Mouse (Mus musculus) liver, embryonic 18 days (tissue): ENCODE measurements around the gene Zfp934. TPM values are rescaled to one million over a fixed set of nuclear protein-coding genes. Genes with fewer than 3 reads are reported as not detected.

ENCODE experiments used
- polyA plus RNA-seq: library from polyadenylated mRNA; depleted of rRNA; stranded (reverse); fragments of >200 nt; gene quantifications from 2 replicates; pipeline ENCODE4 v1.2.3, GENCODE M21; 2012; rRNA removed

The Zfp934 gene
- polyA plus RNA-seq = 2.7 and 3.6 TPM in 2 replicates

DNA sequence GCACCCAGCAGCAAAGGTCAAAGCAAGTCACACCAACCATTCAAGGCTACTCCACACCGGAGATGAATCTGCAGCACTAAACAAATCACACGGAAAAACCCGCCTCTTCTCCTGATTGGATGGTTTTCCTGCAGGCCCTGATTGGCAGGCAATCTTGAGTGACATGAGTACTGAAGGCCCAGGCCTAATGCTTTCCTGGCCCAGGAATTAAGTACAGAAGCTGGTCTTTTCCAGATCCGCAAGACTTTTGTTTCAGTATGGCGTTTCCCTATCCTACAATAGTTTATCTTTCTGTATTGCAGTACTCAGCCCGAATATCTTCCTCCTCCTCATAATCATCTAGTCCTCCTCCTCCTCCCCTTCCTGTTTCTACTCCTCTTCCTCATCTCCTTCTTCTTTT is at the start of gene Zfp934:
TSS of gene Zfp934 (minus strand) at position 101 of the 400 bp plus-strand sequence.

DNA sequence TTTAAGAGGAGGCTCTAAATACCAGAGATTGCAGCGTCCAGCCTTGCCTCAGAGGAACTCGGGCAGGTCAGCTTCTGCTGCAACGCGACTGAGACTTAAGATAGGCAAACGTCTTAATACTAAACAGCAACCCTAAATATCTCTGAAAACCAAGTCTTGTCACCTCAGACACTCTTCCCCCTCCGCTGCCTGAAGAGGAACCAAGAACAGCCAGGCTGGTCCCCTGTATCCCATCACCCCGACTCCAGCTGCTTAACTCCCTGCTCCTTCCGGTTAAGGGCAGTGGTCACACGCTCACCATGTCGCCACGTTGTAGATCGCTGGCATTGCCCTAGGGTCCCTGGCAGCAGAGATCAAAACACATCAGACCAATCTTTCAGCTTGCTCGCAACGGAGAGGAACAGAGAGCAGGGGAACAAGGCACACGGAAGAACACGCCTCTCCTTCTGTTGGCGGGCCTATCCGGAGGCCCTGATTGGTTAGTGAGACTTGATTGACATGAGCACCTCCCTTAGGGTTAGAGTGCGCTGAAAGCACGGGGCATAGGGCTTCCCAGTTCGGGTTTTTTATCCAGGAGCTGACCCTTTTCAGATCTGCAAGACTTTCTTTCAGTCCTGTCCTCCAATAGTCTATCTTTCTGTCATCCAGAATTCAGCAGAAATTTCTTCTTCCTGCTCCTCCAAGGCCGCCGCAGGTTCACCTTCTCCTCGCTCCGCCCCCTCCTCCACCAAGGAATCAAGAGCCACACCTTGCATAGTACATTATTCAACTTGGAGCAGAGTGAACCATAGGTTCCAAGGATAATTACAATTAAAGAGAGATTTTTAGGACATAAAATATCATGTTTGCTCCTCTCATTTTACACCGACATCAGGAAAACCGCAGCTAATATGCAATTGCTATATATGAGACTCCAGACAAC is 12.5 kb downstream of the Zfp934 start, which contains the start of gene Zfp935:
TSS of gene Zfp935 (minus strand) at position 323 of the 922 bp plus-strand sequence.

DNA sequence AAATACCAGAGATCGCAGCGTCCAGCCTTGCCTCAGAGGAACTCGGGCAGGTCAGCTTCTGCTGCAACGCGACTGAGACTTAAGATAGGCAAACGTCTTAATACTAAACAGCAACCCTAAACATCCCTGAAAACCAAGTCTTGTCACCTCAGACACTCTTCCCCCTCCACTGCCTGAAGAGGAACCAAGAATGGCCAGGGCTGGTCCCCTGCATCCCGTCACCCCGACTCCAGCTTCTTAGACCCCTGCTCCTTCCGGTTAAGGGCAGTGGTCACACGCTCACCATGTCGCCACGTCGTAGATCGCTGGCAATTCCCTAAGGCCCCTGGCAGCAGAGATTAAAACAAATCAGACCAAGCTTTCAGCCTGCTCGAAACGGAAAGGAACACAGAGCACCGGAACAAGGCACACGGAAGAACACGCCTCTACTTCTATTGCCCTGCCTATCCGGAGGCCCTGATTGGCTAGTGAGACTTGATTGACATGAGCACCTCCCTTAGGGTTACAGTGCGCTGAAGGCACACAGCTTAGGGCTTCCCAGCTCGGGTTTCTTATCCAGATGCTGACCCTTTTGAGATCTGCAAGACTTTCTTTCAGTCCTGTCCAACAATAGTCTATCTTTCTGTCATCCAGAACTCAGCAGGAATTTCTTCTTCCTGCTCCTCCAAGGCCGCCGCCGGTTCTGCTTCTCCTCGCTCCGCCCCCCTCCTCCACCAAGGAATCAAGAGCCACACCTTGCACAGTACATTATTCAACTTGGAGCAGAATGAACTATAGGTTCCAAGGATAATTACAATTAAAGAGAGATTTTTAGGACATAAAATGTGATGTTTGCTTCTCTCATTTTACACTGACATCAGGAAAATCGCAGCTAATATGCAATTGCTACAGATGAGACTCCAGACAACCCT is 104.3 kb downstream of the Zfp934 start, which contains the start of gene Gm49359:
TSS of gene Gm49359 (minus strand) at position 409 of the 911 bp plus-strand sequence.

Other genes starting within 250 kb of the Zfp934 start
- gene Gm3604, start 188.0 kb downstream of the Zfp934 start, polyA plus RNA-seq = 0.41 and 0.73 TPM in 2 replicates
- 1.5 and 1.8 TPM in 2 replicates for gene Gm49359, start 104.4 kb downstream of the Zfp934 start, polyA plus RNA-seq
- 0.04 TPM in 1 of 2 replicates, not detected in the other for gene Zfp935, start 12.7 kb downstream of the Zfp934 start, polyA plus RNA-seq
- gene 6720489N17Rik, start 53.0 kb upstream of the Zfp934 start, polyA plus RNA-seq = 0.56 and 0.60 TPM in 2 replicates
- 1.7 and 2.0 TPM in 2 replicates for gene Platr25, start 189.5 kb upstream of the Zfp934 start, polyA plus RNA-seq
- gene Gm5141, start 214.6 kb upstream of the Zfp934 start, polyA plus RNA-seq = 0.34 and 0.36 TPM in 2 replicates